Mouse (Mus musculus) hindbrain, embryonic 10.5 days (tissue): Measurements from ENCODE around the gene Clip2. TPM values are rescaled to one million over a fixed set of nuclear protein-coding genes. Genes with fewer than 3 reads are reported as not detected.
"Not testable (repeated sequence)": the region's sequence is repeated elsewhere in the genome, so short reads cannot be mapped to it uniquely, and the experiment has no call there.

Experiments
- DNase-seq: peaks from one replicate; pipeline ENCODE4 v3.0.0-alpha.2; 2017; ENCODE audit warnings: low spot score
- H3K27ac ChIP-seq: fragments of 300-500 bp; sonication (generic); 2 replicates; pipeline ENCODE4 v1.5.1; 2016; ENCODE audit warnings: mild to moderate bottlenecking, moderate library complexity
- H3K27me3 ChIP-seq: fragments of 300-500 bp; sonication (generic); 2 replicates; pipeline ENCODE4 v1.6.1; 2016; ENCODE audit warnings: mild to moderate bottlenecking; ENCODE audit not compliant: poor library complexity, insufficient read depth, severe bottlenecking
- H3K36me3 ChIP-seq: fragments of 300-500 bp; sonication (generic); 2 replicates; pipeline ENCODE4 v1.6.1; 2016; ENCODE audit warnings: mild to moderate bottlenecking, moderate library complexity
- H3K4me1 ChIP-seq: fragments of 300-500 bp; sonication (generic); replicated peaks from 2 replicates; pipeline ENCODE4 v1.6.1; 2016; ENCODE audit warnings: mild to moderate bottlenecking
- H3K4me3 ChIP-seq: fragments of 300-500 bp; sonication (generic); 2 replicates; pipeline ENCODE4 v1.5.1; 2016; ENCODE audit warnings: mild to moderate bottlenecking, moderate library complexity
- H3K9me3 ChIP-seq: fragments of 300-500 bp; sonication (generic); 2 replicates; pipeline ENCODE4 v1.6.1; 2016; ENCODE audit warnings: mild to moderate bottlenecking, moderate library complexity
- WGBS: fragments of 180-500 bp; shearing (Covaris S2); methylation state at CpG from one replicate; pipeline ENCODE4 v1.1.7; 2016; 5-methylcytosine and 5-hydroxymethylcytosine counted together
- polyA plus RNA-seq: library from polyadenylated mRNA; unstranded; fragments of >200 nt; fragmentation: Nextera tagmentation; extraction: Ambion mirVana; gene quantifications from 2 replicates; pipeline ENCODE4 v1.2.1, GENCODE M21; 2016

The Clip2 gene
- polyA plus RNA-seq, 1 experiment from 2014 or later, result 8.1 TPM

DNA sequence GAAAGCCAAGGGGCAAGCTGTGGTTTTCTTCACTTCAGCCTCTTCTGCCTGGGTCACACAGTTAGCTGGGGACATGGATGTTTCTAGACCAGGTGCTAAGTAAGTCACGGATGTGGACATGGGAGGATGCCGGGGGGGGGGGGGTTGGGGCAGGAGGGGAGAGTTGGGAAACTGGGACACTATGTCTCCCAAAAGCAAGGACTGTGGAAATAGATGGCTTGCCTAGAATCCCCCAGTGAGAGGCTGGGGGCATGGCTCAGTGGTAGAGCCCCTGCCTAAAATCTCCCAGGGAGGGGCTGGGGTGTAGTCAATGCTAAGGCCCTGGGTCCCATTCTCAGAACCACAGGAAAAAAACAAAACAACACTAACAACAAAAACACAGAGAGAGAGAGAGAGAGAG lies 61.0 kb downstream of the Clip2 start:
- H3K27ac ChIP-seq, result no peak overlapping the region

DNA sequence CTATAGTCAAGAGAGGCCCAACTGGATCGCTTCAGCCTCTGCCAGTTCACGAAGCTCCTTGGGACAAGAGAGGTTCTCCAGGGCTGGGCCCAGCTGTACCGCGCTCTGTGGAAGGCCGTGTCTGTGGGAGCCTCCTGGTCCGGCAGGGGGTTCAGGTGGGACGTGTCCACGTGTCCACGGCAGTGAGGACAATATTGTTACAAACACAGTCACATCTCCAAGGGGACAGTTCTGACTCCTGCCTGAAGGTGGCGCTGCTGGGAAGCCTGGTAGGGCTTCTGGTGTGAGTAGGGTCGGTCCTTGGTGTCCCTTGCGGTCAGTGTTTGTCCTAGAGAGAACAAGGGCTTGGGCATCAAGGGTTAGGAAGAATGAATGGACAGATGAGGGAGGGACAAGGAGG lies 61.8 kb downstream of the Clip2 start:
- no peak overlapping the region for H3K4me3 ChIP-seq
- H3K4me1 ChIP-seq, result peaks cover 14% of the 10 kb centered on the region
- H3K36me3 ChIP-seq, result peaks cover 69% of the 10 kb centered on the region
- peak; percentile 38 for DNase-seq
- WGBS, result 91% methylated on average over 12 of the region's 12 CpGs
- no peak overlapping the region for H3K27ac ChIP-seq
- no peaks in the 10 kb centered on the region for H3K9me3 ChIP-seq
- H3K27me3 ChIP-seq, result no peaks in the 10 kb centered on the region

More for the DNA sequence above, 61.0 kb downstream of the Clip2 start:
- DNase-seq, result no peak
- H3K4me3 ChIP-seq, result no peak overlapping the region
- no peaks in the 10 kb centered on the region for H3K9me3 ChIP-seq
- H3K36me3 ChIP-seq, result peaks cover 77% of the 10 kb centered on the region
- WGBS, result 77% methylated on average over 2 of the region's 2 CpGs
- H3K4me1 ChIP-seq, result peaks cover 14% of the 10 kb centered on the region
- no peaks in the 10 kb centered on the region for H3K27me3 ChIP-seq

GRCm38 (mm10) chr5:134489583-134489982 lies 62.7 kb downstream of the Clip2 start:
- peaks cover 14% of the 10 kb centered on the region for H3K4me1 ChIP-seq
- H3K36me3 ChIP-seq, result peaks cover 60% of the 10 kb centered on the region
- no peak overlapping the region; the same call in 1 of the 2 replicates for H3K27ac ChIP-seq
- no peaks in the 10 kb centered on the region for H3K27me3 ChIP-seq
- DNase-seq, result peak; percentile 45
- WGBS, result 32% methylated on average over 9 of the region's 9 CpGs
- H3K9me3 ChIP-seq, result no peaks in the 10 kb centered on the region
- H3K4me3 ChIP-seq, result no peak overlapping the region

- Histone ChIP-seq H3K27me3 (no peaks in the 10 kb centered on the region), H3K27ac (no peak overlapping the region), H3K4me3 (no peak overlapping the region), H3K9me3 (no peaks in the 10 kb centered on the region), H3K36me3 (peaks cover 51% of the 10 kb centered on the region), H3K4me1 (peaks cover 14% of the 10 kb centered on the region)
- no peak for DNase-seq
- 97% methylated on average over 4 of the region's 4 CpGs for WGBS
Measured at GRCm38 (mm10) chr5:134488596-134488995, 63.6 kb downstream of the Clip2 start.

- 80% methylated on average over 10 of the region's 10 CpGs for WGBS
- H3K27ac ChIP-seq, result no peak overlapping the region
- peaks cover 14% of the 10 kb centered on the region for H3K4me1 ChIP-seq
- H3K9me3 ChIP-seq, result no peaks in the 10 kb centered on the region
- H3K4me3 ChIP-seq, result no peak overlapping the region
- no peaks in the 10 kb centered on the region for H3K27me3 ChIP-seq
- no peak for DNase-seq
- H3K36me3 ChIP-seq, result peaks cover 45% of the 10 kb centered on the region
Measured at GRCm38 (mm10) chr5:134488042-134488441, 64.2 kb downstream of the Clip2 start.

- H3K9me3 ChIP-seq, result no peaks in the 10 kb centered on the region
- no peak overlapping the region for H3K27ac ChIP-seq
- DNase-seq, result peak; percentile 86
- no peak overlapping the region for H3K4me3 ChIP-seq
- peaks cover 27% of the 10 kb centered on the region for H3K36me3 ChIP-seq
- WGBS, result 63% methylated on average over 13 of the region's 13 CpGs
- no peaks in the 10 kb centered on the region for H3K27me3 ChIP-seq
- H3K4me1 ChIP-seq, result peaks cover 7% of the 10 kb centered on the region
Measured at GRCm38 (mm10) chr5:134485900-134486665, 66.2 kb downstream of the Clip2 start.

DNA sequence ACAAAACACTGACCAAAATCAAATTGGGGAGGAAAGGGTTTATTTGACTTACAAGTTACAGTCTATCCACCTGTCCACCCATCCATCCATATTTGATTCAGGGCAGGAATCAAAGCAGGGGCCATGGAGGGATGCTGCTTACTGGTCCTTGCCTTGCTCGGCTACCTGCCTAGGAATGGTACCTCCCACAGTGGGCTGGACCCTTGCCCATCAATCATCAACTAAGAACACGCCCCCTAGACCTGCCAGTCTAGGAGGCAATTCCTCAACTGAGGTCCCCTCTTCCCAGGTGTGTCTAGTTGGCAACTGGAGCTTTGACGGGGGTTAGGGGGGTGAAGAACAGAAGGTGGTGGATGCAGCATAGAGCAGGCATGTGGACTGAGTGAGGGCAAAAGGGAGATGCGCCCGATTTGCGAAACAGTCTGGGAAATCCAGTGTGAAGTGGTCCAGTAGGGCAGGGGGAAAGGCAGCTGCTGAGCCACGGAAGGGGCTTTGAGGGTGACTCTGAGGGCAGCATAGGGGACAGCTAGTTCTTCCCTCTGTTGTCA lies 67.0 kb downstream of the Clip2 start:
- H3K9me3 ChIP-seq, result no peaks in the 10 kb centered on the region
- H3K4me1 ChIP-seq, result peaks cover 7% of the 10 kb centered on the region
- H3K36me3 ChIP-seq, result peaks cover 19% of the 10 kb centered on the region
- DNase-seq, result no peak
- H3K4me3 ChIP-seq, result no peak overlapping the region
- 77% methylated on average over 7 of the region's 7 CpGs for WGBS
- H3K27ac ChIP-seq, result no peak overlapping the region
- no peaks in the 10 kb centered on the region for H3K27me3 ChIP-seq

GRCm38 (mm10) chr5:134483291-134483690 lies 68.9 kb downstream of the Clip2 start:
- DNase-seq, result no peak
- H3K9me3 ChIP-seq, result no peaks in the 10 kb centered on the region
- no peaks in the 10 kb centered on the region for H3K27me3 ChIP-seq
- WGBS, result 71% methylated on average over 1 of the region's 1 CpGs
- no peak overlapping the region for H3K27ac ChIP-seq
- H3K4me1 ChIP-seq, result no peaks in the 10 kb centered on the region
- no peak overlapping the region for H3K4me3 ChIP-seq
- H3K36me3 ChIP-seq, result no peaks in the 10 kb centered on the region

DNA sequence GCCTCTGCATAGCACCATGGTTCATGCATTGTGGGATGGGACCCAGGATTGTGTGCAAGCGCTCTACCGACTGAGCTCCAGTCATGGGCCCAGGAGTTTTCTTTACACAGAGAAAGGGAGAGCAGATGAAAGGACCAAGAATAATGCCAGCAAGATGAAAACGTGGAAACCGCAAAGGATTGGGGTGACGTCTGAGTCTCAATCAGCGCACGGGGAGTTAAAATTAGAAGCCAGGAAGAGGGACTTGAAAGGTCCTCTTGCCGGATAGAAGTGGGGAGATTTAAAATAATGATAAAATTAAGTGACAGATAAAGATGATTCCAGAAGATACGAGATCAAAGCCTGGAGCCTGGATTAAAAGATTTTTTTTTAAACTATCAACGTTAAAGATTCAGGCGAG lies 69.9 kb downstream of the Clip2 start:
- H3K27ac ChIP-seq, result no peak overlapping the region
- H3K27me3 ChIP-seq, result no peaks in the 10 kb centered on the region
- WGBS, result 73% methylated on average over 11 of the region's 11 CpGs
- no peaks in the 10 kb centered on the region for H3K36me3 ChIP-seq
- no peak overlapping the region for H3K4me3 ChIP-seq
- DNase-seq, result no peak
- H3K4me1 ChIP-seq, result no peaks in the 10 kb centered on the region
- H3K9me3 ChIP-seq, result no peaks in the 10 kb centered on the region

GRCm38 (mm10) chr5:134478886-134479285 lies 73.3 kb downstream of the Clip2 start:
- DNase-seq, result not testable (repeated sequence)

DNA sequence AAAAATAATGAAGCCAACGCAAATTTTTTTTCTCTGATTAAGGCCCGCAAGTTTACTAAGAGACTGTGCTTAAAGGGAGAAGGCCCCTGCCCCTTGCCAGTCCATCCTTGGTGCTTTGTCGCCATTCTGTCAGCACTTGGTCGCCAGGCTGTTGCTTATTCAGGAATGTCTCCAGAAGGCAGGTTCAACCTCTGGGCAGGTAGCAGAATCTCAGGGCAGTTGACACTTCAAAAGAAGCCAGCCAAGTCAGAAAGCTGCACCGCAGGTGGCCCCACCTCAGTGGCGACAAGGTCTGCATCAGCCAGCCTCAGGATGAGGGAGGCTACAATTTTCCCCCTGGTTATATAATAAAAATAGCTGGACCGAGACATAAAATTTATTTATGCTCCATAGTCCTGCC lies 76.5 kb downstream of the Clip2 start:
- not testable (repeated sequence) for H3K27me3 ChIP-seq, H3K36me3 ChIP-seq, H3K27ac ChIP-seq, DNase-seq, H3K4me1 ChIP-seq, H3K4me3 ChIP-seq
- H3K9me3 ChIP-seq, result peaks cover 10% of the 10 kb centered on the region; the same call in 1 of the 2 replicates
- 91% methylated on average over 7 of the region's 7 CpGs for WGBS

More at GRCm38 (mm10) chr5:134478886-134479285, 73.3 kb downstream of the Clip2 start:
- H3K4me1 ChIP-seq, H3K27ac ChIP-seq, H3K4me3 ChIP-seq, H3K27me3 ChIP-seq, H3K36me3 ChIP-seq: not testable (repeated sequence)
- H3K9me3 ChIP-seq, result peaks cover 10% of the 10 kb centered on the region; the same call in 1 of the 2 replicates

- no peak overlapping the region for H3K4me3 ChIP-seq
- H3K27me3 ChIP-seq, result no peaks in the 10 kb centered on the region
- DNase-seq, result no peak
- 90% methylated on average over 6 of the region's 6 CpGs for WGBS
- no peaks in the 10 kb centered on the region for H3K36me3 ChIP-seq
- no peak overlapping the region for H3K27ac ChIP-seq
- H3K9me3 ChIP-seq, result peaks cover 10% of the 10 kb centered on the region; the same call in 1 of the 2 replicates
- no peaks in the 10 kb centered on the region for H3K4me1 ChIP-seq
Measured at GRCm38 (mm10) chr5:134475006-134475605, 77.1 kb downstream of the Clip2 start.

DNA sequence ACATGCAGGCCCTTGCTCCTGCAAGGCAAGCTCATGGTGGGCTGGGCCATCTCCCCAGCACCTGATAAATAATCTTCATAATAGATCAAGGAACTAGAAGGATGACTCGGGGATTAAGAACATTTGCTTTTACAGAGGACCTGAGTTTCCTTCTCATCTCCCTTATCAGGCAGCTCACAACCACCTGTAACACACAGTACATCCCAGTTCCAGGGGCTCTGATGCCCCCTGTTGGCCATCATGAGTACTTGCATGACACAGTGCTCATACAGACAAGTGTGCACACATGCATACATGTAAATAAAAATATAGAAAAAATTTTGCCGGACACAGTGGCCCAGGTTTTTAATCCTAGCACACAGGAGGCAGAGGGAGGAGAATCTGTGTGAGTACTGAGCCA lies 78.3 kb downstream of the Clip2 start:
- H3K9me3 ChIP-seq, result peaks cover 10% of the 10 kb centered on the region; the same call in 1 of the 2 replicates
- 88% methylated on average over 2 of the region's 2 CpGs for WGBS
- no peak overlapping the region for H3K27ac ChIP-seq
- no peak overlapping the region for H3K4me3 ChIP-seq
- H3K4me1 ChIP-seq, result no peaks in the 10 kb centered on the region
- no peak for DNase-seq
- no peaks in the 10 kb centered on the region for H3K27me3 ChIP-seq
- no peaks in the 10 kb centered on the region for H3K36me3 ChIP-seq
